Mouse (Mus musculus): Measurements from ENCODE around the gene Ankrd34a.

- 0 out of 2 replicates have a peak, but pooled peaks have one; percentile 6 for TF ChIP-seq MAZ (IDR thresholded peaks at IDR 0.05; ENCODE audit: low read depth, low read length)
- no peak for TF ChIP-seq CTCF (conservative IDR thresholded peaks at IDR 0.05 in 1 of 2, IDR thresholded peaks at IDR 0.05 in 1 of 2; ENCODE audit: low read depth in 2 of 2, low read length in 2 of 2)
- no peak for TF ChIP-seq ZNF384 (IDR thresholded peaks at IDR 0.05; ENCODE audit: low read depth, low read length)
These were observed 39.5 kb upstream of the Ankrd34a start for GRCm38 (mm10) chr3:96556651-96557635.

All from CH12.LX (cell line).